Mouse (Mus musculus): ENCODE data around the gene Trim71.

- no peak for TF ChIP-seq CTCF (IDR thresholded peaks at IDR 0.05; ENCODE audit: low read depth)
- TF ChIP-seq EP300 (IDR thresholded peaks at IDR 0.05; ENCODE audit: low read depth), result no peak
Measured at GRCm38 (mm10) chr9:114512831-114513230, 51.3 kb downstream of the Trim71 start.
